Mouse (Mus musculus) lung, adult 2 months (tissue): Measurements from ENCODE around the gene Acvrl1. TPM values are rescaled to one million over a fixed set of nuclear protein-coding genes. Genes with fewer than 3 reads are reported as not detected.

Source experiments
- DNase-seq: peaks from one replicate; pipeline ENCODE4 v3.0.0; 2022
- H3K4me1 ChIP-seq: fragments of 200-500 bp; 2 replicates; pipeline ENCODE4 v1.6.1; 2011; ENCODE audit warnings: low read length; ENCODE audit not compliant: control insufficient read depth, insufficient read depth
- H3K4me3 ChIP-seq: fragments of 200-500 bp; replicated peaks from 2 replicates; pipeline ENCODE3; 2011; ENCODE audit warnings: low read depth, mild to moderate bottlenecking, control low read depth, low read length; ENCODE audit errors: extremely low read depth
- CTCF ChIP-seq: fragments of 200-500 bp; IDR thresholded peaks from 2 replicates; pipeline ENCODE4 v1.5.1; 2011; ENCODE audit warnings: mild to moderate bottlenecking, low read length, control low read depth; ENCODE audit not compliant: insufficient read depth
- POLR2A ChIP-seq: fragments of 200-500 bp; IDR thresholded peaks from 2 replicates; pipeline ENCODE4 v1.6.1; 2011; ENCODE audit warnings: low read depth, mild to moderate bottlenecking, control low read depth, low read length, borderline replicate concordance; ENCODE audit errors: extremely low read depth
- WGBS: fragments of 180-500 bp; shearing (Covaris S2); methylation state at CpG from one replicate; pipeline ENCODE4 v1.1.7; 2018; 5-methylcytosine and 5-hydroxymethylcytosine counted together
- polyA plus RNA-seq: library from polyadenylated mRNA; depleted of rRNA; stranded (reverse); fragments of >200 nt; gene quantifications from 2 replicates; pipeline ENCODE4 v1.2.3, GENCODE M21; 2012

Acvrl1 gene
- polyA plus RNA-seq, 1 experiment, result 695 TPM

- 33% methylated on average over 16 of the region's 16 CpGs for WGBS
- no peak for DNase-seq
- peaks cover 15% of the 10 kb centered on the region for H3K4me1 ChIP-seq
These were observed 19.0 kb downstream of the Acvrl1 start for GRCm38 (mm10) chr15:101147115-101147909.

DNA sequence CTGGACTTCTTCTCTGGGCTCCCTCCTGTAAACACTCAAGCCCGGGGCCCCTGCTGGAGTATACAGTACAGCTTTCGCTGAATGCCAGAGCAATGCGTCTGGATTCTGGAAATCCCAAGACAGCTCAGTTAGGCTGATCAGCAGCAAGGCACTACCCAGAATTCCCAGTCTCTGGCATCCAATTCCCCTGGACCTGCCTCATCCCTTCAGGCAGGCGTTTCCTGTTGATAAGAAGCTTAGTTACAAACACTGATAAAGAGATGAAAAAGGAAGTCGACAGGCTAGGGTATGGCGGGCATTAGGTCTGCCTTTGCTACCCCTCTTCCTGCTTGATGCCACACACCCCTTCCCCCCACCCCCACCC, 19.6 kb downstream of the Acvrl1 start:
- WGBS, result 14% methylated on average over 6 of the region's 6 CpGs
- peak; percentile 35 for DNase-seq

More at GRCm38 (mm10) chr15:101147115-101147909, 19.0 kb downstream of the Acvrl1 start:
- no peak overlapping the region for H3K4me3 ChIP-seq
- TF ChIP-seq CTCF (no peak), POLR2A (no peak)

GRCm38 (mm10) chr15:101148604-101149003, 20.3 kb downstream of the Acvrl1 start:
- Histone ChIP-seq H3K4me3 (no peak overlapping the region), H3K4me1 (peaks cover 10% of the 10 kb centered on the region)
- WGBS, result 53% methylated on average over 6 of the region's 6 CpGs
- DNase-seq, result no peak
- no peak for TF ChIP-seq POLR2A
- no peak for TF ChIP-seq CTCF

More for the DNA sequence above, 19.6 kb downstream of the Acvrl1 start:
- no peak overlapping the region for H3K4me3 ChIP-seq
- peaks cover 13% of the 10 kb centered on the region for H3K4me1 ChIP-seq
- 0 out of 2 replicates have a peak, but pooled peaks have one; percentile 19 for TF ChIP-seq POLR2A
- TF ChIP-seq CTCF, result no peak

- peaks cover 11% of the 10 kb centered on the region for H3K4me1 ChIP-seq
- TF ChIP-seq CTCF, result no peak
- no peak for TF ChIP-seq POLR2A
- no peak for DNase-seq
- 78% methylated on average over 9 of the region's 9 CpGs for WGBS
- no peak overlapping the region for H3K4me3 ChIP-seq
These were observed 23.3 kb downstream of the Acvrl1 start for GRCm38 (mm10) chr15:101151409-101152261.

- H3K4me1 ChIP-seq, result peaks cover 8% of the 10 kb centered on the region
- no peak overlapping the region for H3K4me3 ChIP-seq
- no peak for DNase-seq
- TF ChIP-seq CTCF (no peak), POLR2A (no peak)
- 65% methylated on average over 7 of the region's 7 CpGs for WGBS
These were observed 26.6 kb downstream of the Acvrl1 start for GRCm38 (mm10) chr15:101154700-101155616.

DNA sequence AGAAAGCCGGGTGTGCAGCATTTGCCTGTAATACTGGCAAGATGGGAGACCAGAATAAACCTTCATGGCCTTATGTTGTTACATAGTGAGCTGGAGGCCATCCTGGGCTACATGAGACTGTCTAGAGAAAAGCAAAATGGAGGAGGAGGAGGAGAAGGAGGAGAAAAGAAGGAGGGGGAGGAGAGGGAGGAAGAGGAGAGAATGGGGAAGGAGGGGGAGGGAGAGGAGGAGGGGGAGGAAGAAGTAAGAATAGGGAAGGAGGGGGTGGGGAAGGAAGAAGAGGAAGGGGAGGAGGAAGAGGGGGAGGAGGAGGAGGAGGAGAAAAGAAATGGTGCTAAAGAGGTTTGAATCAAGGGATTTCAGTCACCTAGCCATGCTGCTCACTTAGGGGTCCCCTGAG, 31.8 kb downstream of the Acvrl1 start:
- TF ChIP-seq POLR2A (no peak), CTCF (no peak)
- Histone ChIP-seq H3K4me1 (peaks cover under 1% of the 10 kb centered on the region), H3K4me3 (no peak overlapping the region)
- 24% methylated on average over 1 of the region's 1 CpGs for WGBS
- DNase-seq, result no peak

GRCm38 (mm10) chr15:101160591-101160990, 32.3 kb downstream of the Acvrl1 start:
- peaks cover under 1% of the 10 kb centered on the region; the same call in 1 of the 2 replicates for H3K4me1 ChIP-seq
- DNase-seq, result no peak
- H3K4me3 ChIP-seq, result no peak overlapping the region
- WGBS, result 58% methylated on average over 7 of the region's 7 CpGs
- TF ChIP-seq POLR2A (no peak), CTCF (no peak)

DNA sequence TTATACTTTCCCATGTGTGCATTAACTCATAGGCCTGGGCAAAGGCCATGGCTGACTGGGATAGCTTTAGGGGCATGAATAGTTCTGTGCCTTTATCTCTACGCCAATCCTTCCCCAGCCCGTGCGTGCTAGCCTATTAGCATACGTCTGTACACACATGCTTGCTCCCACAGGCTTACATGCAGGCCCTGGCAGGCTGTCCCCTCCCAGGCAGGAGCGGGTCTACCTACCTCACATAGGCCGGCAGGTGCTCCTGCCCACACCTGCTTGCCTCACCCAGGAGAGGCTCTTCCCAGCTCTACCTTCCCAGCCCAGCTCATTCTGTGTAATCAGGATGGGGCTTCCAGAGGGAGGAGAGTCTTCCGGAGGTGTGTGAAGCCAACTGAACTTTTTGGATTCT, 33.2 kb downstream of the Acvrl1 start:
- TF ChIP-seq POLR2A, result no peak
- TF ChIP-seq CTCF, result no peak
- no peak for DNase-seq
- H3K4me1 ChIP-seq, result peaks cover 6% of the 10 kb centered on the region; the same call in 1 of the 2 replicates
- no peak overlapping the region for H3K4me3 ChIP-seq
- 93% methylated on average over 7 of the region's 7 CpGs for WGBS
